Mouse (Mus musculus): ENCODE measurements around the gene Stx8.

DNA sequence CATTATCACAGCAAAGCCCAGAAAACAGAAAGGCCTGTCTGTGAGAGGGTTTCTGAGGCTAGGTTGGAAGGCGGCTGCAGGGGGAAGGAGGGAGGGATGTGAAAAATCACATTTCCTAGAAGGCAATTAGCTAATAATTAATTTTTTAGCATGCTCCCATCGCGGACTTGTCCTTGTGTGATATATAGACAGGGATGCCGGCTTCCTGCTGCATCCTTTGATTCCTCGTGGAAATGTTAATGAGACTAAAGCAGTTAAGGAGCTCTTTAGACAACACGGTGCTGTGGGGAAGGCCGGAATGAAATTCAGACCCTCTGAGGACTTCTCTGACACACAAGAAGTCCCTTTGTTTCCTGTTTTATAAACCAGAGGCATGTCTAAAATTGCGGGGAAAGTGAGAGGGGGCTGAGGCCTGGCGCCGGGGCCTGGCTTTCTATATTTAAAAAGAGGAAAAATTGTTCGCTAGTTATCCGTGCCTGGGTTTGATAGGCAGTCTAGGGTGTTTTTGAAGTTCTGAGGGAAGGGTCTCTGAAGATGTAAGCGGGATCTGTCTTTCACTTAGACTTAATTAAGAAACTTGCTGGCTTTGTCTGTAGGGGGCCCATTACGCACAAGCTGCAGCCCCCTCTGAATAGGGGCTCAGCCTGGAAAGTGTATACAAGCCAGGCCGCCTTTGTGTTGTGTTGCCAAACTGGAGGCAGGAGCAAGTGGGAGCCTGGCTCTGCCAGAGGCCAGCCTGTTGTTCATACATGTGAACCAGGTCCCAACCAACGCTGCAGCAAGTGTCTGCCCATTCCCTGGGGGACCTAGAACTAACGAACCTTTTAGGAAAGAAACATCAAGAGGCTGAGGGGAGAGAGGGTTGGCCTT lies 179.8 kb downstream of the Stx8 start:
- no peak for TF ChIP-seq CTCF (IDR thresholded peaks at IDR 0.05; ENCODE audit: insufficient read depth, low read length)
- TF ChIP-seq POLR2A (IDR thresholded peaks at IDR 0.05; ENCODE audit: borderline replicate concordance, extremely low read depth, low read depth, low read length), result no peak
